Mouse (Mus musculus): ENCODE results near the gene Klf13. TPM values are rescaled to one million over a fixed set of nuclear protein-coding genes. Genes with fewer than 3 reads are reported as not detected.

Klf13 gene
- 10 to 100 TPM; 50.0 to 54.6 TPM for total RNA-seq (2021)
- 21.6 and 24.6 TPM in 2 replicates for polyA plus RNA-seq (2012; rRNA removed)
- long read RNA-seq, full-length matches to known transcripts, result 3 of 13 reads
- long read RNA-seq, partial matches to known transcripts, result 0 of 13 reads
- long read RNA-seq, other reads (novel, unspliced or antisense), result 10 of 13 reads

DNA sequence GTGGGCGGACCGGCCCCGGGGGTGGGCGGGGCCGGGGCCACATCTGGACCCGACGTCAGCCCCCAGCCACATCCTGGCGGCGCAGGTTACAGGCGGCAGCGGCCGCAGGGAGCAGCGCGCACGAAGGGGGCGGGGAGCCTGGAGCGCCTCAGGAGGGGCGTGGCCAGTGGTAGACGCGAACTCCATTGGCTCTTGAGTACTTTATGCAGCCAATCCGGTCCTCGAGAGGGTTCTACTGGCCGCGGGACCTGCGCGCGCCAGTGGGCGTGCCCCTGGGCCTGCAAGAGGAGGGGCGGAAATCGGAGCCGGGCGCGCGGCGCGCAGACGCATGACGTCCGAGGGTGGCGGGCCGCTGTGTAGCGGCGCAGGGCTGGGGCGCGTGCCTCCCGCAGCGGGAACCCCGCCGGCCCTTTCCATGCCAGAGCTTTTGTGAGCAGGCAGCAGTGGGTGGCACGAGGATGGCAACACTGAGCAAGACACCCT lies at the start of gene Klf13:
Klf13 (minus strand) TSS at position 2 of the 483 bp plus-strand sequence.
- peak within 1 kb of the TSS; percentile 96 for H3K9ac ChIP-seq (ENCODE audit: low read depth, low read length)
- peaks cover 9% of the 10 kb centered on the region for H3K4me1 ChIP-seq (ENCODE audit: control insufficient read depth, insufficient read depth, low read length)
- under 1% methylated on average over 50 of the region's 50 CpGs for WGBS
- no peaks in the 10 kb centered on the region for H3K36me3 ChIP-seq (ENCODE audit: control insufficient read depth, insufficient read depth, low read length)
- peak within 1 kb of the TSS; percentile 82 for H3K4me3 ChIP-seq
- TF ChIP-seq EP300 (IDR thresholded peaks at IDR 0.05; ENCODE audit: insufficient read depth, low read depth, low read length) (no peak), POLR2A (IDR thresholded peaks at IDR 0.05; ENCODE audit: insufficient read depth, low read depth, low read length) (peak; percentile 80)
- H3K27me3 ChIP-seq (ENCODE audit: control insufficient read depth, insufficient read depth, low read length), result no peaks in the 10 kb centered on the region
- H3K79me2 ChIP-seq (replicated peaks; ENCODE audit: control insufficient read depth, insufficient read depth, low read length), result no peaks in the 10 kb centered on the region
- DNase-seq, result peak; percentile 97 to 99
- intact Hi-C loops (cut with DNase I), result loop anchor here (5.0 to 10.0 kb wide), 2 partner anchors 216 to 348 kb away; partner anchors contain the start of genes Mtmr10 and Trpm1
- H3K27ac ChIP-seq, result peak within 1 kb of the TSS; percentile 100

DNA sequence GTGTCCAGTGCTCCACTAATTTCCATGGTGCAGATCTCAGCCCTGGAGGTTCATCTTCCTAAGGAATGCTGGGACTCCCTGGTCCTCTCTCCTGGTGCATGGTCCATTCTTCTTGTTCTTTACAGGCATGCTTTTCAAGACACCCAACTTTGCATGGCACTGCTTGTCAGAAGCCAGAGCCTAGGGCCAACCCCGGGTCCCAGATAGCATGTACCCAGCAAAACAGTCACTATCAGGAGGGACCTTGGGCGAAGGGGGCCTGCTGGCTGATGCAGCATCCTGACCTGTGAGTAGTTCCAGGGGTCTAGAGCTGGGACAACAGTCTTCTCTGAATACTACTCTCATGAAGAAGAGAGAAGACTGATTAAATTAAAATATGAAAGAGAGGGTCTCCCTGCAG lies 49.7 kb upstream of the Klf13 start:
- 85% methylated on average over 2 of the region's 2 CpGs for WGBS
- intact Hi-C loops (cut with DNase I), result no loop called here

DNA sequence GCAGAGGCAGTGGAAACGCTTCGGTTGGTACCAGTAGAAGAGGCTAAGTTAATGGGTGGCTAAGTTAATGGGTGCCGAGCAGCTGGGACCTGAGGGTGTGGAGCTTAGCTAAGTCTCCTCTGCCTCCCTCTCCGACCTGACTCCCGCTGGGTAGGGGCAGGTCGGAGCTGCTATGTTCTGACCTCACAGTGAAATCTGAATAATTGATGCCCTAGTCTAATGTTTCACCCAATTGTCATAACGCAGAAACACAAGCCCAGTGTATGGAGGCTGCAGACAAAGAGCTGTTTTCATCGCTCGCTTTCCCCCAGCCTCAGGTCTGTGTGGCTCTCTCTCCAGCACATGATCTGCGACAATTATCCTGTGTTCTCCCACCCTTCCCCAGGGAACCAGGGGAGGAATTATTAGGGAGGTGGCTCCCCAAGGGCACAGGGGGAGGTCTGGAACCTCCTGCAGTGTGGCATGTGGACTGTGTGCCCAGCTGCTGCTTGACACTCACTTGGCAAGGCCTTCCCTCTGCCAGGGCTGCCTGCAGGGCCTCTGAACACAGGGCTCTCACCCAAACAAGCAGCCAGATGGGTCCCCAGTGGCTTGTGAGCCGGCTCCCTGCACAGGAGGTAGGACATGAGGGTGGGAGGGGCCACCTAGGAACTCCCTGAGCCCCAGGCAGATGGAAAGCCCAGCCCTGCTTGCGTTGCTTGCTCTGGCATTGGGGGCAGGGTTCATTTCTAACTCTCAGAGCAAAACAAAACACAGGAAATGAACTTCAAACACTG lies 47.9 kb upstream of the Klf13 start:
- intact Hi-C loops (cut with DNase I), result no loop called here
- H3K4me1 ChIP-seq (ENCODE audit: control insufficient read depth, insufficient read depth, low read length), result no peaks in the 10 kb centered on the region; the same call in 1 of the 2 replicates
- H3K9ac ChIP-seq (ENCODE audit: low read depth, low read length), result no peak overlapping the region
- H3K4me3 ChIP-seq, result no peak overlapping the region
- peak in 1 of 2 experiments; percentile 39 for DNase-seq
- 61% methylated on average over 12 of the region's 12 CpGs for WGBS
- H3K27me3 ChIP-seq (ENCODE audit: control insufficient read depth, insufficient read depth, low read length), result no peaks in the 10 kb centered on the region
- TF ChIP-seq EP300 (IDR thresholded peaks at IDR 0.05; ENCODE audit: insufficient read depth, low read depth, low read length), result no peak
- TF ChIP-seq CTCF (IDR thresholded peaks at IDR 0.05), result no peak
- no peak for TF ChIP-seq POLR2A (IDR thresholded peaks at IDR 0.05; ENCODE audit: insufficient read depth, low read depth, low read length)
- no peaks in the 10 kb centered on the region for H3K79me2 ChIP-seq (replicated peaks; ENCODE audit: control insufficient read depth, insufficient read depth, low read length)
- H3K27ac ChIP-seq, result no peak overlapping the region
- H3K36me3 ChIP-seq (ENCODE audit: control insufficient read depth, insufficient read depth, low read length), result no peaks in the 10 kb centered on the region

More for the DNA sequence above, 49.7 kb upstream of the Klf13 start:
- Histone ChIP-seq H3K36me3 (ENCODE audit: control insufficient read depth, insufficient read depth, low read length) (no peaks in the 10 kb centered on the region), H3K4me1 (ENCODE audit: control insufficient read depth, insufficient read depth, low read length) (no peaks in the 10 kb centered on the region; the same call in none of the 2 replicates), H3K9ac (ENCODE audit: low read depth, low read length) (no peak overlapping the region), H3K79me2 (replicated peaks; ENCODE audit: control insufficient read depth, insufficient read depth, low read length) (no peaks in the 10 kb centered on the region), H3K4me3 (no peak overlapping the region), H3K27ac (no peak overlapping the region), H3K27me3 (ENCODE audit: control insufficient read depth, insufficient read depth, low read length) (no peaks in the 10 kb centered on the region)
- no peak for DNase-seq
- no peak for TF ChIP-seq POLR2A (IDR thresholded peaks at IDR 0.05; ENCODE audit: insufficient read depth, low read depth, low read length)
- no peak for TF ChIP-seq CTCF (IDR thresholded peaks at IDR 0.05)
- no peak for TF ChIP-seq EP300 (IDR thresholded peaks at IDR 0.05; ENCODE audit: insufficient read depth, low read depth, low read length)

DNA sequence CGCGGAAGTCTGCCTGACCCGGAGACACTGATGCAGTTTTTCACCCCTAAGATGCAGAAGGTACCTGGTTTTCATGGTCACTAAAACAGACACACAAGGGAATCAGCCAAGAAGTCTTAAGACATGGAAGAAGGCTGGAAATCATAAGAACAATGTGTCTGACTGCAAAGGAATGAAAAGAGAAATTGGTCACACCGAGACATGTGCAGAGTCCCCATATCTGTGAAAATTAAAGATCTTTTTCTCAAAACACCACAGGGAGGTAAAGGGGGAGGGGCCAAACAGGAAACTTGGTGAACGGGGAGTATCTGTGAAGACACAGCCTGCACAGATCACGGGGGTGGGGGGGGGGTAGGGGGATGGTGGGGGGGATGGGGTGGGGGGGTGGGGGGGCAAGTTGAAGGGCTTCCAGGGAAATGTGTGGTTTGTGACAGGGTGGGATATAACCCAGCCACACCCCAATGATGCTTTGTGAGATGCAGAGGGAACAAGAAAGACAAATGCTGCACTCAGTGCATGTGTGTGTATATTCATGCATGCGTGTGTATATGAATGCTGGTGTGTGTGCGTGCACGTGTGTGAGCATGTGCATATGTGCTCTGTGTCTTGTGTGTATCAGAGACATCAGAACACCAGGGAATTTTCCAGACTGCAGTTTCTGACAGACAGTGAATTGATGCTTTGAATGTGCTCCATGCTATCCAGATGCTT lies 47.1 kb upstream of the Klf13 start:
- H3K27ac ChIP-seq, result no peak overlapping the region
- TF ChIP-seq EP300 (IDR thresholded peaks at IDR 0.05; ENCODE audit: insufficient read depth, low read depth, low read length) (no peak), CTCF (IDR thresholded peaks at IDR 0.05) (no peak), POLR2A (IDR thresholded peaks at IDR 0.05; ENCODE audit: insufficient read depth, low read depth, low read length) (no peak)
- H3K36me3 ChIP-seq (ENCODE audit: control insufficient read depth, insufficient read depth, low read length), result no peaks in the 10 kb centered on the region
- 78% methylated on average over 9 of the region's 9 CpGs for WGBS
- H3K79me2 ChIP-seq (replicated peaks; ENCODE audit: control insufficient read depth, insufficient read depth, low read length), result no peaks in the 10 kb centered on the region
- no peaks in the 10 kb centered on the region; the same call in 1 of the 2 replicates for H3K4me1 ChIP-seq (ENCODE audit: control insufficient read depth, insufficient read depth, low read length)
- no peak overlapping the region for H3K9ac ChIP-seq (ENCODE audit: low read depth, low read length)
- no peaks in the 10 kb centered on the region for H3K27me3 ChIP-seq (ENCODE audit: control insufficient read depth, insufficient read depth, low read length)
- intact Hi-C loops (cut with DNase I), result no loop called here
- no peak for DNase-seq
- no peak overlapping the region for H3K4me3 ChIP-seq

DNA sequence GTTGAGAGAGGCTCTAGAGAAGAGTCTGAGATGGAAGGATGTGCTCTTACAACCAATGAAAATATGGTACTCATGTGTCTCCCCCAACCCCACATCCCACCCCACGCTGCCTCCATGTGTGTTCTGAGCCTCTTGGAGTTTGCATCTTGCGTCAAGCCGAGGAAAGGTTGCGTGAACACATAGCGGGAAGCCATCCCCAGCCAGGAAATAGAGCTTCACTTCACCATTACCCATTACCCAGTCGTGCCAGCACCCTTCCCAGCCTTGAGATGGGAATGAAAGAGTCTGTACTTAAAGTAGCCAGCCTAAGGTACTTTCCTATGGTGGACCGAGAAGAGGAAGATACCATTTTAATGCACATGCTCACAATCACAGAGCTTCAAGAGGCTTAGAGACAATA lies 46.6 kb upstream of the Klf13 start:
- Histone ChIP-seq H3K4me1 (ENCODE audit: control insufficient read depth, insufficient read depth, low read length) (no peaks in the 10 kb centered on the region; the same call in 1 of the 2 replicates), H3K27ac (no peak overlapping the region), H3K27me3 (ENCODE audit: control insufficient read depth, insufficient read depth, low read length) (no peaks in the 10 kb centered on the region), H3K79me2 (replicated peaks; ENCODE audit: control insufficient read depth, insufficient read depth, low read length) (no peaks in the 10 kb centered on the region), H3K36me3 (ENCODE audit: control insufficient read depth, insufficient read depth, low read length) (no peaks in the 10 kb centered on the region), H3K4me3 (no peak overlapping the region), H3K9ac (ENCODE audit: low read depth, low read length) (no peak overlapping the region)
- DNase-seq, result no peak
- 87% methylated on average over 7 of the region's 7 CpGs for WGBS
- TF ChIP-seq EP300 (IDR thresholded peaks at IDR 0.05; ENCODE audit: insufficient read depth, low read depth, low read length) (no peak), POLR2A (IDR thresholded peaks at IDR 0.05; ENCODE audit: insufficient read depth, low read depth, low read length) (no peak), CTCF (IDR thresholded peaks at IDR 0.05) (no peak)
- intact Hi-C loops (cut with DNase I), result no loop called here
